Mouse (Mus musculus) mouse embryonic stem cell (cell line): ENCODE results near the gene Limk1.

ENCODE experiments used
- in situ Hi-C, 2 experiments: fragments of 300-500 bp; cut with MboI; formaldehyde crosslinking; loops; 1 replicate in 1 of 2; 3 replicates in 1 of 2; pipeline ENCODE4 v1.14.3; 2019 to 2020; ENCODE audit warnings: low sequenced_read_pairs in 2 of 2, low pct_unique_long_range_greater_than_20kb in 1 of 2, mixed read lengths in 1 of 2; ENCODE audit not compliant: unreplicated experiment in 1 of 2

Gene Limk1

DNA sequence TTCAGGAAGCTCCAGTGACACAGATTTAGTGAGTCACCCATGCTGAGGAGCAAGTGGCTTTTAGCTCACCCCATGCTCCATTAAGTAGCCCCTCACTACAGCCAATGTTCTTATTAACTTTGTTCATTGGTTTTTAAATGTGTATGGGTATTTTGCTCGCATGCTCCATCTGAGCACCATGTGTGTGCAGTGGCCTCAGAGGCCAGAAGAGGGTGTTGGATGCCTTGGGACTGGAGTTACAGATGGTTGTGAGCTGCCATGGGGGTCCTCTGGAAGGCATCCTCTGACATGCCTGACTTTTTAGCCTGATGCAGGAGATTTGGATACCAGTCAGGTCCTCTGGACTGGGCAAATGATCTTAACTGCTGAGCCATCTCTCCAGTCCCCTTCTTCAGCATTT is 44.3 kb downstream of the Limk1 start:
- in situ Hi-C loops: no loop called here

DNA sequence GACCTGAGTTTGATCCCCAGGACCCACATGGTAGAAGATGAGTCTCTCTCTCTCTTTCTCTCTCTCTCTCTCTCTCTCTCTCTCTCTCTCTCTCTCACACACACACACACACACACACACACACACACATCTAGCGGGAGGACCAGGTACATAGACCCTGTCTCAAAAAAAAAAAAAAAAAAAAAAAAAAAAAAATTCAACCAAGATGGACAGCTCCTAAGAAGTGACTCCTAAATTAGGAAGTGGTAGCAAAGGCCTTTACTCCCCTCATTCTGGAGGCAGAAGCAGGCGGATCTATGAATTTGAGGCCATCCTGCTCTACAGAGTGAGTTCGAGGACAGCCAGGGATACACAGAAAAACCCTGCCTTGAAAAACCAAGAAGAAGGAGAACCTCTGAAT is 48.0 kb downstream of the Limk1 start:
- in situ Hi-C loops: no loop called here

DNA sequence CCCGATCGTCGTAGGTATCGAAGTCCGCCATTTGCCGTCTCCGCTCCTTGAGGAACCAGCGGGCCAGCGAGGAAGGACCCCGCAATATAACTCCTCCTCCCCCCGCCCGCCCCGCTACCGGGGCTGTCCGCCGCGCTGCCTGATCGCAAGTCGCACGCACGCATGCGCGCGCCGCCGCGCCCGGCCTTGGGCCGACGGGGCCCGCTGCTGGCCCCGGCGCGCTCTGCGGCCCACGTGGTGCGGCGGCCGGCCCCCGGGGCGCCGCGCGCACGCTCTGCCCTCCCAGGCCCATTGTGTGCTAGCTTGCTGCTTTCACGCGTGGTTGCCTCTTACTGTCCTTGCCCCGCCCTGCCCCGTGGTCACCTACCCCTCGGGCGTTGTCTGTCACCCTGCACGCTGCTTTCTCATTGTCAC is 49.1 kb downstream of the Limk1 start, which contains the start of gene Eif4h:
Gene Eif4h, minus strand, starts transcription at position 222 of the 414 bp plus-strand sequence.
- in situ Hi-C loops: no loop called here

DNA sequence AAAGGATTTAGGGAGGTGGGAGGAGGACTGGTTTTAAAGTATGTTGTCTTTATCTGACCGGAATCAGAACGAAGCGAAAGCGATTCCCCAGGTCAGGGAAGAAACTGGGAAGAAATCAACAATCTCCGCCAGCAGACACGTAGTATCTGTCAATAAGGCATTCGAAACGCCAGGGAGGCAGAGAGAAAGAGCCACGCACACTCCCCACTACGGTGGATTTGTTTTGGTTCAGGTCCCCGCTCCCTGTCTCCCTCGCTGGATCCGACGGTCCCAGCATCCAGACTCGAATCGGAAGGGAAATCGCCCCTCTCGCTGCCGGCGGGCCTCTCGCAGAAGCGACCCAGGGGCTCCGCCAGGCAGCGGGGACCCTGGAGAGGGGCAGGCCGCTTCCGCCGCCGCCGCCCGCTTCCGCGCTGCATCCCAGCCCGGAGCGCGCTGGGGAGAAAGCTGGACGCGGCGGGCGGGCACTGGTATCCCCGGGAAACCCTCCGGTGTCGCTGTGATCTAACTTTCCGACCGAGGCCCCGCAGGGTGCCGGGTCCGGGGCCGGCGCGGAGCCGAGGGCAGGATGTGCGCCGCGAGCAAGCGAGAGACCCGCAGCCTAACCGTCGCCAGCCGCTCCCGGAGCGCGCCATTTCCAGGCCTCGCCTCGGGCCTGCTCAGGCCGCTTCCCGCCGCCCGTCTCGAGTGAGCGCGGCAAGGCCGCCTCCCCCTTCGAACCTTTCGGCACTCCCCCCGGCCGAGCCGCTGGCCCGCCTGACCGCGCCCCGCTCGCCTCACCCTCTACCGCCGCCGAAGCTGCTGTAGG is 49.7 kb downstream of the Limk1 start:
- in situ Hi-C loops: no loop called here

DNA sequence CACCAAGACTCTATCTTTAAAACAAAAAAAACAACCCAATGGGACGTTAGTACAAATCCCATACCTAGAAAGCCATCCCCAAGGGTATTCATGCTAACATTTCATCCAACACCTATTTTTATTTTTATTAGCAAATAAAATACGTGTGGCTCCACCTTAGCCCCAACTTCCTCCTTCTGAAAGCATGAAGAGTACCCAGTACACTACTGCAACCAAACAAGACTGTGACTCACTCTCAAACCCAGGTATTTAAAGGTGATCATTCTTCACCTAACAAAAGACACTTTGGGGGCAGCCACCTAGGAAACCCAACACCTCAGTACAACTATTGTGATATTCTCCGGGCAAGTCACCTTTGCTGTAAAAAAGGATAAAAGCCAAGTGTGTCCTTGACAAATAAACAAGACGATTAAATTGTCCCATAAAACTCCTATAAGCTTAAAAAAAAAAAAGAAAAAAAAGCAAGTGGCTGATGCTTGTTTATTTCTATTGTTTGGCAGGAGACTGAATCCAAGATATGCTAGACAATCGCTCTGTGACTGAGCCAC is 50.5 kb downstream of the Limk1 start:
- in situ Hi-C loops: no loop called here

DNA sequence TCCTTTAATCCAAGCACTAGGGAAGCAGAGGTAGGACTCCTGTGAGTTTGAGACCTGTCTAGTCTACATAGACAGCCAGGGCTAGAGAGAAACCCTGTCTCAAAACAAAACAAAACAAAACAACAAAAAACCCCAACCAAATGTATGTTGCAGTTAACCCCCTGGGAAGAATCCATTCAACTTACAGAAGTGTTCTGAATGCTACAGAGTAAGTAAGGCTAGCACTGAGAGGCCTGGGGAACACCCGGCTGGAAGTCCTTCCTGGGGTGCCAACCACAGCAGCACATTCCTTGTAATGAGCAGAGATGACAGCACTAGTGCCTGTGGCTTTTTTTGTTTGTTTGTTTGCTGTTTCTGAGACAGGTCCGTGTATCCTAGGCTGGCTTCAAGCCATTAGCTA is 55.6 kb downstream of the Limk1 start:
- in situ Hi-C loops: no loop called here

DNA sequence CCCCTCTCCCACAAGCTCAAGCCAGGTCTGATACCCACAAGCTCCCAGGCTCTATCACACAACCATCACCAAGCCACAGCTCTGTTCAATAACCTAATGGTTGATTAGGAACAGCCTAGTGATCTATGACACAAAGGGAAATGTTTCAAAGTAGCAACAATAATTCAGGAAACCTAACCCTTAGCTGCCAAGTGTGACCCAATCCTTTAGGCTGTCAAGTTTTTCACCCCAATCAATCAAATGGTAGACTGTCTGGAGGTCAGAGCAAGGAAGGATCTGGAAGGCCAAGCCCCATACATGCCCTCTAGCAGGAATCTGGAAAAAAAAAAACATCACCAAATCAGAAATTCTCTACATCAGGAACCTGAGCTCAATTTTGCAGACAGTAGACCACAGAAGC is 57.6 kb downstream of the Limk1 start:
- in situ Hi-C loops: no loop called here

DNA sequence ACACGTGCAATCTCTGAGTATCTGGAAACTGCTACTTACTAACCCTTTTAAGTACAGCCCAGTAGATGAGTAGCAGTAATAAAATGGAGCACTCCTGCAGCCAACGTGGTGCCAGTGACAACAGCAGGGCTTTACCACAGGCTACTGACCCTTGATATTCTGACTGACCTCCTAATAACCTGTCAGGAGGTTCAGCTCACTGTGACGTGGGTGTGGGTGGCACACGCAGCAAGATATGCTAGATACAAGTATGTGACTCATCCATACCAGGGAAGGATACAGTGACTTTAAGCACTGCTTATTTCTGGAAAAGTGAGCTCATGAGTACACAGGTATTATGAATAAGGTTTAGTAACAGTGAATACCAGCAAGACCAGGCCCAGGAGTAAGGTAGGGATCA is 58.9 kb downstream of the Limk1 start:
- in situ Hi-C loops: no loop called here

DNA sequence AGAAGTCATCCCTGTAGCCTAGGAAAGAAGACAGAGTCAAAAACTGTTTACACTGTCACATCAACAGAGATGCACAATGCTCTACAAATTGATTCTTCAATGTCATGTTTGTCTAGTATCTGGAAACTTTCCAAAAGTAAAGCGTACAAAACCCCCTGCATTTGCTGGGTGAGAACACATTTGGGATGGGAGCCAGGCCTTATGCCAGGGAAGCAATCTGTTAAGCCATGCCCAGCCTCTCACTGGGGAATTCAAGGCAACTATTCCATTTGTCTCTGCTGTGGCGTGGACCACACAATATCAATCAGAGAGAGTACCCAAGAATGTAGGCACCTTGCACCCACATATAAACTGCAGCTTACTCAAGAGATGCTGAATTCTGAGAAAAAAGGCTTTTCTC is 66.3 kb downstream of the Limk1 start:
- in situ Hi-C loops: no loop called here

DNA sequence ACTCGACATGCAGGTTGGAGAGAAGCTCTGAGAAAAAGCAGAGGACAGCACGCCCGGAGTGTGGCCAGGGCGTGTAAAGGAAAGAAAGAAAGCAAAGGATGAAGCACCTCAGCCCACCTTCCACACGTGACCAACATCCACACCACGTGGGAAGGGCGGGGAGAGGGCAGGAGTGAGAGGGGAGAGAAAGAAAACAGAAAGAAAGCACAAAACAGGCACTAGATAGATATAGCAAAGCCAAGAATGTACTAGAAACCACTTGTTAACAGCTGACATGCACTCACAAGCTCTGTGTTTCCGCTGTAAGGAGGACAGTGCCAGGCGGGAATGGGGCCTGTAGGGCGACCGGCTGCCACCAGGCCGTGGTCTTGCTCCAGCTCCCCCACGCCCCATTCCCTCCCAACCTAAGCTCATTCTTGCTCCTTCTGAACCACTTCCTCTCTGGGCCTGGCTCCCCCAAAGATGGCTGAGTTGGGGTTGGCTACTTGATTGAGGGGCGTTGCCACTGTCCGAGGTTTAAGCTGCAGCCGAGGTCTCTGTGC is 67.2 kb downstream of the Limk1 start:
- in situ Hi-C loops: no loop called here

DNA sequence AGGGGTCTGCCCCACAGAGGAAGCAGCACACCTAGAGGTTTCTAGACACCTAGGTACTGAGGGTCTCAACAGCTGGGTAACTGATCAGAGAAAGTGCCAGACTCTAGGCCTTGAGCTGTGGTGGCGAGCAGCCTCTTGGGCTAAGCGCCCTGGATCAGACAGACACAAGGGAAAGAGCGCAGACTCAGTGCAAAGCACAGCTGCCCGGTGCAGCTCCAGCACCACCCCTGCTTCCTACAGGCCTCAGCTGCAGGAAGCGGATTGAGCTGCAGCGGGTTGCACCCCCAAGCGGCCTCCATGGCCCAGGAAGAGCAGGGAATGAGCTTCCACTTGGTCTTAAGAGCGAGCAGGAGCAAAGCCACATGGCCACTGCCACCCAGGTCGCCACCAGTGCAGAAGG is 67.9 kb downstream of the Limk1 start:
- in situ Hi-C loops: no loop called here

DNA sequence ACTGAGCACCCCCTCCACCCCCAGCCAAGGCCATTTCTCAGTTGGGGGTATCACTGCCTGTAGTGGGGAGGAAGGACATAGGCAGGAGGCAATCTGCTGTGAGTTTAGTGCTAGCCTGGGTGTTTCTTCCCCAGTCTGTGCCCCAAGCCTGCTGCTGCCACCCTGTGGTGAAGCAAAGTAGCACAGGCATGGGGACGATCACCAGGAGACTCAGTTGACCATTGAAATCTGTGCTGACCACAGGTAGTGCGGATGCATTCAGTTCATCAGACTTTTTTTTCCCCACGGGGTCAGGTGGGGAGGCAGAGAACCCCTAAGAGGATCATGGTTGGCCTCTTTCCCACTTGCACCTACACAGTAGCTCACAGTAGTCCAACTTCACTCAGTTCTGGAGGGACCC is 71.3 kb downstream of the Limk1 start:
- in situ Hi-C loops: no loop called here

DNA sequence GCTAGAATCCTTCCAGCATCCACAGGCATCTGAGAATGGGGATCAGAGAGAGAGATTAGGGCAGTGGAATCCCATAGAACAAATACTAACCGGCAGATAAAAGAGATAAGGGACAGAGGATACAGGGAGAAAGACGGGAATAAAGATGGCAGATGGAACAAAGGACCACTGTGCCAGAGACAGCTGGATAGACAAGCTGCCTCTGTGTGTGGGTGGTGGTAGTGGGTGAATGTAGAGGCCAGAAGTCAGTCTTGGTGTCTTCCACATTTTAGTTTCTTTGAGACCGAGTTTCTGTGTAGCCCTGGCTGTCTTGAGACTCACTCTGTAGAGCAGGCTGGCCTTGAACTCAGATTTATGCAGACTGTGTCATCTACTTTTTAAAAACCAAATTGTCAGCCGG is 72.6 kb downstream of the Limk1 start:
- in situ Hi-C loops: no loop called here

DNA sequence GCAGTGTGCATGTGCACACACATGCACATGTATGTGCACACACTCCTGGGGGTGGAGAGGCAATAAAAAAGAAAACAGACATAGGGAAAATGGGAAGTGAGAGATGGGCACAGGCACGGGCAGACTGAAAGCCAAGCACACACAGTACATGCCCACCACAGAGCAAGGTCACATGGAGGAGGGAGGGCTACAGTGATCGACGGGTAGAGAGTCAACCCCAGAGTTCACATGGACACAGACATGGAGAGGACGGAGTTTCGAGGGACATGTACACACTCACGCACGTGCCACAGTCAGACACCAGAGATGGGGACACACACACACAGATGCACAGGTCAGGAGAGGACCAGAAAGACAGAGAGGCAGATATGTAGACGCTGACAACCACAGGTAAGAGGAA is 73.0 kb downstream of the Limk1 start:
- in situ Hi-C loops: no loop called here

DNA sequence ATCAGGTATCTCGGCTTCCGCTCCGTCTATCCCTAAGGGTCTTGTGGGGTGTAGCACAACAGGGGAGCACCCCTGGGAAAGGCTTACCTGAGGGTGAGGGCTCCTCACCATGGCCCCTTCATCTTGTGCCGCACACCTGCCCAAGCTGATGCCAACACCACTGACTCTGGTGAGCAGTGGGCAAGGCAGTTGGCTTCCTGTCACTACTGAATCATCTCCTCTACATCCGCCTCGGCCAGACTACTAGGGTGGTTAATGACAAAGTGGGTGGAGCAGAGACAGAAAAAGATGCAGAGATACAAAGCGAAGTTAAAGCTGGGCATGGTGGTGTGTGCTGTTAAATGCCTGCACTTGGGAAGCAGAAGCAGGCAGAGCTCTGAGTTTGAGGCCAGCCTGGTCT is 73.6 kb downstream of the Limk1 start, which contains the start of gene Lat2:
Gene Lat2, minus strand, starts transcription at position 224 of the 400 bp plus-strand sequence.
- in situ Hi-C loops: no loop called here

DNA sequence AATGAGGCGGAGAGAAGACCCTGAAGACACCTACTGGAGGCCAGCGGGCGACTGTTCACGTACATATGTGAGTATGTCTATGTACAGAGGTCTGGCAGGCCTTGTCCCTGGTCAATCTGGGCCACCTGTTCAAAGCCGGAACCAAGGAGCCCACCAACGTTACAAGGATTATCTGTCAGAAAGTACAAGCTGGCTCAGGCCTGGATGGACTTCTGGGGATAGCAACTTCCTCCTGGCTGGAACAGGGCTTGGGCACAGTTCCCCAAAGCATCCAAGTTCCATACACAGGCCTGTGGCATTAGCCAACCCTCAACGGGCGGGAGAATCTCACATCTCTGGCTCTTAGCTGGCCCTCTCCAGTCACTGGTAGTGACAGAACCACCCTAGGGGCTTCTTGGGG is 74.1 kb downstream of the Limk1 start:
- in situ Hi-C loops: no loop called here

DNA sequence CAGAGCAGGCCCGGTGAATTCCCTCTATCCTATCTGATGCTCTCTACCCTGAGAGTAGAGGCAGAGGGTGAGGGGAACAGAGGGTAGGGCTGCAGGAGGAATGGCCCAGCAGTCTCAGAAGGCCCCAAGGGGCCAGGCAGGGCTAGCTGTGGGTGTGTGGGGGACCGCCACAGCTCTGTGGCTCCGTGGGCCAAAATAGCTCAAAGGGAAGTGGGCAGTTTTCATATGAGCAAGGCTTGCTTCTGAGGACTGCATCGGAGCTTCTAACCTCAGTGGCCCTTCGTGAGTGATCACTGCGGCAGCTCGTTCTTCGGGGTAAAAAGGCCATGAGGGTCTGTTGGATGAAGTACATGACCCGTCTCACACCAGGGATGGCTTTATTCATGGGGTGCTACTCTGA is 74.7 kb downstream of the Limk1 start:
- in situ Hi-C loops: no loop called here

DNA sequence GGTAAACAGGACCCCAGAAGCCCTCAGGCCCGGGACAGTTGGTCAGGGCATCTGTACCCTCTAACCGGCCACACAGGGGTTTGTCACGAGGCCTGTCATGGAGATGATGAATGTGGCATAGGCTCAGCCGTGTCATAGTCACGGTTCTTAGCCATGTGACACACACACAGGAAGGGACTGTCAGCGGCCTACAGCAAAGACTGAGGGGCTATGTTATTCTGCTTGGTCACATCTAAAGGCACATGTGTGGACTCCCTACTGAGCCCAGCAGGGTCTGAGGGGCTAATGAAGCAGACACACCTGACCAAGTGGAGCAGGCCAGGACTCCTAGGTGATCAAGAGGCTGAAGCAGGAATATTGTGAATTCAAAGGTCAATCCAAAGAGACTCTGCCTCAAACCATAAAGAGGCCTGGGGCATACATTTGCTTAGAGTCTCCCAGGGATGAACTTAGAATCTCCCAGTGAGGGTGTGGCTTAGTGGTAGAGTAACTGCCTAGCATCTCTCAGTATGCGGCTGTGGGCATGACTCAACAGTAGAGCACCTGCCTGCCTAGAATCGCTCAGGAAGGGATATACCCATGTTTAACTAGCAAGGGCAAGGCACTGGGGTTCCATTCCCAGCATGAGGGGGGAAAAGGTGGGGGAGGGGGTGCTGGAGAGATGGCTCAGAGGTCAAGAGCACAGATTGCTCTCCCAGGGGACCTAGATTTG is 76.4 kb downstream of the Limk1 start:
- in situ Hi-C loops: no loop called here

DNA sequence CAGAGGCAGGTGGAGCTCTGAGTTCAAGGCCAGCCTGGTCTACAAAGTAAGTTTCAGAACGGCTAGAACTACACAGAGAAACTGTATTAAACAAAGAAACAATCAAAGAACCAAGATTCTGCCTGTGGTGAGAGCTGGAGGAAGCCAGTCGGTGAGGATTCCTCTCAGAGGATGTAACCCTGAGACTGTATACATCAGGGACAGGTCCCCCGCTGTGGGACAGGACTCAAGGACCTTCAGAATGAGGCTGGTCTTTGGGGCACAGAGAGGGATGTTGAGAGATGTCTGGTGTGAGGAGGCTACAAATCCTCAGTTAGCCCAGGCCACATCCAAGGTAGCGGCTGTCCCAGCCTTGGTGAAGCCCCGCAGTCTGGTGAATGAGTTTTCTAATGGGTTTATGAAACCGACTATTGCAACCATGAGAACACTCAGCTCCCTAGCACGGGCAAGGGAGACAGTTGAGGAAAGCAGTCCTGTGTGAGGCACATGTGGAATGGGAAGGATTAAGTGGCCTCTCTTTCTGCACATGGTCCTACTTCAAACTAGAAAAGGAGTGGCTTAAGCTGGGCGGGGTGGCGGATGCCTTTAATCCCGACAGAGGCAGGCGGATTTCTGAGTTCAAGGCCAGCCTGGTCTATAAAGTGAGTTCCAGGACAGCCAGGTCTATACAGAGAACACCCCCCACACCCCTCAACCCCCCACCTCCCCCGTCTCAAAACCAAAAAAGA is 78.3 kb downstream of the Limk1 start:
- in situ Hi-C loops: no loop called here
